In the genomic region with DNA sequence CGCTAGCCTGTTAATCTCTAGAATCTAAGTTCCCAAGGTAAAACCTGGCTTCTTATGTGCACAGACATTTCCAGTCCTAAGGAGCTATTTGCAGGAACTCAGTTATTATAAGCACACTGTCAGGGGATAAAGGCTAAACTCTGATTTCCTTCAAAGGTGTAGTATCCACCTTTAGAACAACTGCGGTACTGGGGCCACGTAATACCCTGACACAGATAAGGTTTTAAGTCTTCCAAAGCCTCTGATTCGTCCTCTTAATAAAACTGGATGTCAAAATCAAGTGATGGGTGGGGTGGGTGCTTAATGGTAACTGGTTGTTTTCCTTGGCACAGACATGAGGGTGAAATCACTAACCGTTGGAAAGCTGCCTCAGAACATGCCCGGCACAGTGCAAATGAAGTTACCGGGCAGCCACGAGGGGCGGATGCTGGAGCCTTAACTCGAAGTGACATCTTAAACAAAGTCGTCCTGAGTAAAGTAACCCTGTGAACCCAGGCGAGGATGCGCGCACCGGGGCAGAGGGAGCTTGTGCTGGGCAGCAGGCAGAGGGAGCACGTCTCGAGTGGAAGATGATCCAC, we compare ENCODE assay signal across 18 mouse cellular contexts.
A peak's percentile ranks its signal among the peaks of the same experiment; 100 is the strongest.
DNase-seq lines count a peak whose midpoint lies in the region; ATAC-seq and TF ChIP-seq lines count a peak whose summit lies in the region.
"Had no signal": no experiment of that assay in that cellular context is flagged by ENCODE, and none has a peak within 500 bp of the region (broad histone marks: within the 10 kb centered on the region; RNA-seq: fewer than 3 reads in every experiment).

No protein-coding gene starts in this region.

- DNase-seq in heart, adult 11 months, result peak; percentile 89
- DNase-seq in heart, postnatal 10 days, result no peak
- DNase-seq in lung, adult 2 months, result no peak
- no peak for DNase-seq in lung, postnatal 4 days
- DNase-seq in NIH3T3 (ENCODE audit: low read depth), result peak; percentile 27
- no peak for DNase-seq in cerebellum, adult 9-10 months
- DNase-seq: cerebellum, adult 11-12 months; kidney, adult 18-20 months; lung, embryonic 14.5 days; thymus, postnatal 14 days had no signal

- no peaks in the 10 kb centered on the region for H3K9me3 ChIP-seq in hindbrain, embryonic 13.5 days
- H3K9me3 ChIP-seq: embryonic facial prominence, embryonic 12.5 days; heart, embryonic 15.5 days; midbrain, embryonic 10.5 days had no signal

- no peak overlapping the region for H3ac ChIP-seq in myocyte (ENCODE audit: control insufficient read depth, insufficient read length)

- no peaks in the 10 kb centered on the region for H3K27me3 ChIP-seq in myocyte (ENCODE audit: control insufficient read depth, insufficient read depth, insufficient read length)
- H3K27me3 ChIP-seq in hindbrain, embryonic 13.5 days, result no peaks in the 10 kb centered on the region
- H3K27me3 ChIP-seq: embryonic facial prominence, embryonic 12.5 days; heart, embryonic 15.5 days had no signal

- H3K4me3 ChIP-seq in lung, adult 2 months (replicated peaks; ENCODE audit: extremely low read depth, low read depth, low read length), result no peak overlapping the region
- H3K4me3 ChIP-seq in myocyte, result no peak overlapping the region
- H3K4me3 ChIP-seq in hindbrain, embryonic 13.5 days, result no peak overlapping the region
- H3K4me3 ChIP-seq: embryonic facial prominence, embryonic 12.5 days; heart, embryonic 15.5 days; left cerebral cortex, adult 2 months; limb, embryonic 13.5 days; midbrain, embryonic 10.5 days had no signal

- no peaks in the 10 kb centered on the region for H3K79me2 ChIP-seq in myocyte (ENCODE audit: control insufficient read depth, insufficient read depth)

- intact Hi-C loops in heart, postnatal 10 days (cut with DNase I), result no loop called here

- H3K4me2 ChIP-seq in myocyte (ENCODE audit: low read depth), result peak overlapping the region; percentile 30
- H3K4me2 ChIP-seq in hindbrain, embryonic 13.5 days, result no peak overlapping the region
- H3K4me2 ChIP-seq: embryonic facial prominence, embryonic 12.5 days; heart, embryonic 15.5 days; limb, embryonic 13.5 days; lung, embryonic 14.5 days had no signal

- TF ChIP-seq CTCF in lung, adult 2 months (IDR thresholded peaks at IDR 0.05; ENCODE audit: insufficient read depth, low read length), result 0 out of 2 replicates have a peak, but pooled peaks have one; percentile 0

- H3K4me1 ChIP-seq in lung, adult 2 months (ENCODE audit: control insufficient read depth, insufficient read depth, low read length), result no peaks in the 10 kb centered on the region; the same call in none of the 2 replicates
- no peaks in the 10 kb centered on the region for H3K4me1 ChIP-seq in hindbrain, embryonic 13.5 days (replicated peaks)

- H3K27ac ChIP-seq in hindbrain, embryonic 13.5 days, result no peak overlapping the region
- H3K27ac ChIP-seq: embryonic facial prominence, embryonic 12.5 days; heart, embryonic 15.5 days; left cerebral cortex, adult 2 months; limb, embryonic 13.5 days; midbrain, embryonic 10.5 days had no signal

- TF ChIP-seq POLR2A in lung, adult 2 months (IDR thresholded peaks at IDR 0.05; ENCODE audit: borderline replicate concordance, extremely low read depth, low read depth, low read length), result no peak
- no peak for TF ChIP-seq POLR2A in myocyte (IDR thresholded peaks at IDR 0.05; ENCODE audit: insufficient read length, low read depth)

- no peaks in the 10 kb centered on the region for H3K36me3 ChIP-seq in myocyte (ENCODE audit: control insufficient read depth, insufficient read depth)
- H3K36me3 ChIP-seq in hindbrain, embryonic 13.5 days, result no peaks in the 10 kb centered on the region
- H3K36me3 ChIP-seq: embryonic facial prominence, embryonic 12.5 days; heart, embryonic 15.5 days; limb, embryonic 13.5 days; midbrain, embryonic 10.5 days had no signal

- no peak for ATAC-seq in hindbrain, embryonic 13.5 days (ENCODE audit: low FRiP score)
- ATAC-seq: hindbrain, embryonic 16.5 days had no signal

- no peak overlapping the region for H3K9ac ChIP-seq in hindbrain, embryonic 13.5 days
- H3K9ac ChIP-seq: embryonic facial prominence, embryonic 12.5 days; heart, embryonic 15.5 days; limb, embryonic 13.5 days; lung, embryonic 14.5 days had no signal

- 61% methylated on average over 17 of the region's 17 CpGs for WGBS in lung, adult 2 months
- 87% methylated on average over 17 of the region's 17 CpGs for WGBS in hindbrain, embryonic 13.5 days

TF ChIP-seq in myocyte, 11 proteins besides CTCF, POLR2A, EP300 and RAD21:
- no peak for TF ChIP-seq MYOD1 (IDR thresholded peaks at IDR 0.05; ENCODE audit: control insufficient read depth in 1 of 3, insufficient read length in 2 of 3, low read depth in 2 of 3)
- no peak for TF ChIP-seq E2F4 (IDR thresholded peaks at IDR 0.05; ENCODE audit: insufficient read depth)
- peak; percentile 74 for TF ChIP-seq USF1 (IDR thresholded peaks at IDR 0.05; ENCODE audit: low read depth)
- TF ChIP-seq TCF3 (IDR thresholded peaks at IDR 0.05; ENCODE audit: insufficient read length, low read depth), result no peak
TF ChIP-seq in myocyte: peak in this region for 1.

Comparison
In these comparisons a context has a peak if more than half of its experiments do, and no peak if none do; other contexts are left out.
1. DNase-seq: peak in heart, adult 11 months (single experiment) and NIH3T3 (single experiment); none in heart, postnatal 10 days (0 of 2), lung, adult 2 months (single experiment), lung, postnatal 4 days (0 of 2) and cerebellum, adult 9-10 months (single experiment).